Mouse (Mus musculus) adrenal gland, adult 8-10 months (tissue): ENCODE measurements at regions not wholly inside any gene's neighbourhood (a gene's known extent, or its start where the extent isn't known, plus 50 kb on each side); places are given as distances from the start of the nearest gene placed in this dataset.

Source experiments
- DNase-seq: peaks from one replicate; pipeline ENCODE4 v3.0.0; 2022
- microRNA-seq, 2 experiments: library from miRNA; unstranded; fragments of <30 nt; microRNA quantifications; one replicate each; pipeline ENCODE4 v1.2.0; 2022

DNA sequence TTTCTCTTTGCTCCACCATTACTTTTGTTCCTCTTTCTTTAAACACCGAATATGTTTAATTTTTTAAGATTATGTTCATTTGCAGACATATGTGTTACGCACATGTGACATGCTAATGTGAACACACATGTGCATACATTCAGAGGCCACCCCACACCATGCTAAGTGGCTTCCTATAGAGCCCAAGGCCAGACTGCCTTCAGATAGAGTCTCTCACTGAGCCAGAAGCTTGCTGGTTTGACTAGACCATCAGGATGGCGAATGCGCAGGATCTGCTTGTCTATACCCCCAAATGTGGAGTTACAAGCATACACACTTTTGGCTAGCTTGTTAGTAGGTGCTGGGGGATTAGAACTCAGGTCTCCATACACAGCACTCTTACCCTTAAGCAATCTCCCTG, 121.3 kb upstream of the Cxxc4 start:
- no peak for DNase-seq

DNA sequence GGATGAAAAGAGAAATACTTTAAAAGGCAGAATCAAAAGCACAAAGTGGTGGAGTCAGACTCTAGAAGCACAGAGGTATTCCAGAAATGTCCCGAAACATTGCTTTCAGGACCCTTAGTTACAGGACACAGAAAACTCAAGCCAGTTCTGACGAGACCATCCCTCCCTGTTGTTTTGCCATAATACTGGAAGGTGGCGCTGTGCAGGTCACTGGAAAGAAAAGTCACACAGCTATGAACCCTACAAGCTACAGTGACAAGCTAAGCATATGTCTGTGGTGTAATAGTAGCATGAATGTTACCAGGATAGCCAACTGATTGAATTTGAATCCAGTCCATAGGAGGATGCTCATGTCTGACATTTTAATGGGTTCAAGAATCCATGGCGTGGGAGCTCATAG, 117.4 kb upstream of the Cxxc4 start:
- no peak for DNase-seq

DNA sequence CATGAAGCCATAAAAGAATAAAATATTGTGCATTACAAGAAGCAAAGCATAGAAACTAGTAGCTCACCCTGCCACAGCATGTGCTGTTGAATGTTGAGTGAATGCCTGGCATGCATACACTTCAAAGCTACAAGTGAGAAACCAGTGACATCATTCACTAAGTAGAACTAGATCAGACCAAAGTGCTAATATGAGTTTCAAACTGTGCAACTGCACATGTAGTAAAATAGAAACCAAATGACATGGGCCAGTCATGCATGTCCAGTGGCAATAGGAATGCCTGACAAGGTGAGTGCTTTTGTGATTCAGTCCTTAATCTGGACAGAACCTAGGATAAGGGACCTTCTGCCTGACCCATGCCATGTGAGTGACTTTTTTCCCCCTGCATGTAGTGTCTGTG, 111.3 kb upstream of the Cxxc4 start:
- DNase-seq: no peak

DNA sequence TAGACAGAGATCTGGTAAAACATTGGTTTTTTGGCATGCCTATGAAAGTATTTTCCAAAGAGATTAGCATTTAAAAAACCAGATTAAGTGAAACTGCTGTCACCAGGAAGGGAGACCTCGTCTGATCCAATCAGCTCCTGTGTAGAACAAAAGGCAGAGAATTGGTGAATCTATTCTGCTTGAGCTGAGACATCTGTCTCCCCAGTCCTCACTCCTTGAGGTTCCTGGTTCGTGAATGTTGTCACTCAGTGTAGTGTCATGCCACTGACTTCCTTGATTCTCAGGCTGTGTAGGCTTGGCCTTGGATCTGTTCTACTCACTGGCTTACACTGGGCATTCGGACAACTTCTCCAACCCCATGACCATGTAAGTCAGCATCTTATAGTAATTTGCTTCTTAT, 105.9 kb upstream of the Cxxc4 start:
- DNase-seq: no peak

DNA sequence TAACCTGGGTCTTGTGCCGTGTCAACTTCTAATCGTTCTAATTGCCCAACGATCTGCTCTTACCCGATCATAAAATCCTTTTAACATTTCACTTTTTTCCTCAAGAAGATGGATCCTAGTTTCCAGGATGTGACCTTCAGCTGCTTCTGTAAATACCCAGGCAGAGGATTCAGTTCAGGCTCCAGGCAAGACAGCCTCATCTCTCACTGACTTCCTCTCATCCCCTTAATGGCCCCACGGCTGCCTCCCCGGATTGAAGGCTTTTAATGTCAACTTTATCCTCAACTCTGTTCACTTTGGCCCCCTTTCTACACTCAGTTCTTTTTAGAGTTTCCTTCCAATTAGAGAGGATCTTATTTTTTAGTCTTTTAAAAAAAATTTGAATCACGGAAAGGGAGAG, 91.0 kb upstream of the Cxxc4 start:
- no peak for DNase-seq

DNA sequence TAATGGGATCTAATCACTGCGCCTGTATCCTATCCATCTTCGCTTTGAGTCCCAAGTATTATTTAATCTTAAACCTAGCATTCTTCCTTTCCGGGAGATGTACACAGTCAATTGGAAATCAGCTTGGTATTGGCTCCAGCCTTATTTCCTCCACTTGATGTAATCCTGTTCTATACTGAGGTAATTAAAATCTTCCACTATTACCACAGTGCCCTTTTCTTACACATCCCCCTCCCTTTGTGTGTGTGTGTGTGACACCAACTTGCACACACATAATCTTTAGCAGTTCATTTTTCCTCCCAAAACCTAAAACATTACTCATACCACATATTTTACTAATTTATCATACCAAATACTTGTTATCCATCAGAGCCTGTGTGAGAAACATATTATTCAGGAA, 90.3 kb upstream of the Cxxc4 start:
- no peak for DNase-seq

DNA sequence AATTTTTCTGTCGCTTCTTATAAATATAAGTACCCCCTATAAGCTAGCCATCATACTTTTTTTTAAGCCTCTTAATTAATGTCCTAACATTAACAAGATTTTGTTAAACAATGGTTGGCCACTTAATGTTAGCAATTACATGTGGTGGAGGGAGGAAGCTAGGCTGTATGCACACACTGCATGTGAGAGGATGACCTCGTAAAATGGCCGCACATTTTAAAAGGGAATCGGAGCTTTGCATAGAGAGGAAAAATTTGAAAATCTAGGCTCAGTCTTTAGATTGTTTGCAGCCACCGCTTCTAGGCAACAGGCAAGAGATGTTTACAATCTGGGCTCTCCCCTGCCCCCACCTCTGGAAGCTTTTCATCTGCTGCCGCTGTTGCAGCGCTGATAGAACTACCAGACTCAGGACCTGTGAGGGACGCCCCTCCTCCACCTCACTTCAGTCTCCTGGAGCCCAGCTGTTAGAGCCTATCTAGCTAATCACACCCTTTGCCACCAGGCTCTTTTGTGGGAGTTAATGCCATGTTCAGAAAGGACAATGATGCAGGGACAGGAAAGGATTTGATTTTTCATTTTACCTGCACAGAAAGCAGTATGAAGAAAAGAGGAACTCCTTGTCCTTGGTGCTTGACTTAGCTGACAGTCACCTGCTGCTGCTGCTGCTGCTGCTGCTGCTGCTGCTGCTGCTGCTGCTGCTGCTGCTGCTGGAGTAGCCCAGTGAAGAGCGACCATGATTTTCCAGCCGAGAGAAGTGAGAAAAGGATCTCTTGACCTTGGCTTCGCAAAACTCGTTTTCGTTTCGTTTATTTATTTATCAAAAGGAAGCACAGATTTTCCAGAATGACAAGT, 89.7 kb upstream of the Cxxc4 start:
- peak; percentile 37 for DNase-seq

DNA sequence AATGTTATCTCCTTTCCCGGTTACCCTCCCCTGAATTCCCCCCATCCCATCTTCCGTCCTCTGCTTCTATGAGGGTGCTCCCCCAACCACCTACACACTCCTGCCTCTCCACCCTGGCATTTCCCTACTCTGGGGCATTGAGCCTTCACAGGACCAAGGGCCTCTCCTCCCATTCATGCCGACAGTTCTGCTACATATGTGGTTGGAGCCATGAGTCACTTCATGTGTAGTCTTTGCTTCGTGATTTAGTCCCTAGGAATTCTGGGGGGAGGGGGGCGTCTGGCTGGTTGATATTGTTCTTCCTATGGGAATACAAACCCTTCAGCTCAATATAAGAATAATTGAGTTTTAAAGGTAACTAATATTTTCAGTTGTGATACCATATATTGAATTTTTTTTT, 74.0 kb upstream of the Cxxc4 start:
- DNase-seq: no peak

DNA sequence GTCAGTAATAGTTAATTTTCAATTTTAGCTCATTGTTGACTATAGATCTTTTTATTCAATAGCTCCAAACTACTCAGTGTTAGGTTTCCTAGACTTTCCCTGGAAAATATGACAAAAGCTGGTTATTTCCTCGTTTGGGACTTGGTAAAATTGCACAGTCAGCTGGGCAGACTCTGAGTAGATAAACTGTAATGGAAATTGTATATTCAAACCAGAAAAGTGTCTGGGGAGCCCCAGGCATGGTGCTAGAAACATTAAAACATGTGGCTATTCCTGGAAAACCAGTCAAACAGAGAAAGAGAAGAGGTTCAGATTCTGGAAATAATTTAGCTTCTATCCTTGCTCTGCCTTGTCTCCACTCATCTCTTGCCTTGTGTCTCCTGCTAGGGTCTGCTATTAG, 66.4 kb upstream of the Cxxc4 start:
- DNase-seq: no peak

DNA sequence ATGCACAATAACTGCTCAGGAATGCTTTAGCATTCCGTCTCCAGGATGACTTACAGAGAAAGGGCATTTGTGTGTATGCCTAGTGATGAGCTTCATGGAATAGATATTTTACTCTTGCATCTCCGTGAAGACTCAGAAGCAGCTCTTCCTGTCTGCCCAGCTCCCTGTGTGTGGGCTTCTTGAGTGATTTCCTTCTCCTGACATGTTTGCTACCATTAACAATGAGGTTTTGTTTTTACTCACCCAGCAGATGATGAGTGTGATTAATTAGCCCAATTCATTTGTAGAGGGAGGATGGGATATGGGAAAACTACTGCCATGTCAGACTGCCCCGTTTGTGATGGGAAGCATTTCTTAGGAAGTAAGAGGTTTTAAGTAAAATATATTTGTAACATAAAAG, 63.9 kb upstream of the Cxxc4 start:
- no peak for DNase-seq

DNA sequence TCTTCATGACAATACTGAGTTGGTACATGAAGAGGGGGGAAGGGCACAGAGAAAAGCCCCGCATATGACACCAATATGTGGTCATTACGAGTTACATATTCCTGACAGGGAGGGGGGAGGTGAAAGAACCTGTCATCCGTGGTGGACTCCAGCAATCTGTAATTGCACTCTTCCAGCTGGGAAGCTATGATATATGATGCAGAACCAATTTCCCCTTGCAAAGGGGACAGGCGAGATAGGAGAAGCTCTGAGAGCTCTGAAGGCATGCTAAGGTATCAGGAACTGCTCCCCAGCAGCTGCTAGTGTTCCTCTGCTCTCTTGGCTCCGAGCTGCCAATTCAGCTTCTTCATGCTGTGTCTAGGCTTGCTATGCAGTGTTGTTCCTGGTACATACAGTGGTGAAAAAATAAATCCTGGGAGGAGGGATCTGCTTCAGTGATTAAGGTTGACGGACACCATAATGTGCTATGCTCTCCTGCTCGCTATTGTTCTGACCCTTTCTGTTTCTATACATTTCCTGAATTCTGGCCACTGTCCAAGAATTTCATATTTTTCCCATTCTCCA, 57.7 kb upstream of the Cxxc4 start:
- no peak for DNase-seq

DNA sequence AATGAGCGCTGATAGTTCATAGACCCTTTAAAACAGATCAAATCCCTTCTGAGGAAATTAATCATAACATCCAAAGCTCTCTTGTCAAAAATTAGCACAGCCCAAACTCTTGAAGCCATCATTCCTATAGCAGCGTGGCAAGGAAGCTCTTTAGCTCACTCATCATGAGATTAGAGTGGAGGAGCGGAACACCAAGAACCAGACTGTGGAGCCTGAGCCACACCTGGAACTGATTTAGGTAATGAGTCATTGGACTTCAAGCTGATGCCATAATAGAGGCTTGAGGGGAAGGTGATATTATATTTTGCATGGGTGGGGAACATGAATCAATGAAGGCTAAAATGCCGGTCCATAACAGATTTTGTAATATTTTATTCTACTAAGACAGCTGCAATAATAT, 52.2 kb upstream of the Cxxc4 start:
- no peak for DNase-seq

Small RNA genes in the stretch of these regions (microRNA-seq; reads per million reads assigned to microRNA genes)
- gene Gm44361: 0 reads per million in 2 experiments
